Mouse (Mus musculus): ENCODE results near the gene Gm49405. TPM values are rescaled to one million over a fixed set of nuclear protein-coding genes. Genes with fewer than 3 reads are reported as not detected.

The Gm49405 gene
- polyA plus RNA-seq, 1 experiment: 5.3 TPM

DNA sequence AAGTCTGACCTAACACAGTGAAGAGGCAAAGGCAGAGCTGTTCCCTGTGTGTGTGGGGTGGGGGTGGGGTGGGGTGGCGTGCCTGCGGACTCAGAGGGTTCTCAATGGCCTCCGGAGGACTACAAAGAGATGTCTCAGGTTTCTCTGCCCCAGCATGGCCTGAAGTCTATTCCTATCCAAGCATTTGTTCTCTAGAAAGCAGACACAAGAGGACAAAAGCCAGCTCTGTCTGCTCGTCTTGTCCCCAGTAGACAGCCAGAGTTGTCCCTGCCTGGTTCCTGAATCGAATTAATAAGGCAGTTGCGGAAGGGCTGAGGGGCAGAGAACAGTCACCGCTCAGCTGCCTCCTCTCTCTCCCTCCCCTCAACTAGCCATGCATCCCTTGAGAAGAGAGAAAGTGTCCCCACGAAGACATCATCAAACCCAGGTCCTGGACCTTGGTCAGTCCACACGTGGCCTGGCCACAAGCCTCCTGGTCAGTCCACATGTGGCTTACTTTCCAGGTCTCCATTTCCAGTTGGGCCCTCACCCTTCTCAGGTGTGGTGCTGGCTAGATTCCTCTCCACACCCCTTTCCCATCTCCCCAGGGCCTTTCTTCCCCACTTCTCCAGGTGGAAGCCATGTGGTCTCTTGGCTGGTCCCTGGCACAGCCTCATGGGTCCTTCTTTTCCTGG is 16.8 kb upstream of the Gm49405 start:
- no peak for TF ChIP-seq GATA1 (IDR thresholded peaks at IDR 0.05; ENCODE audit: low read length)

DNA sequence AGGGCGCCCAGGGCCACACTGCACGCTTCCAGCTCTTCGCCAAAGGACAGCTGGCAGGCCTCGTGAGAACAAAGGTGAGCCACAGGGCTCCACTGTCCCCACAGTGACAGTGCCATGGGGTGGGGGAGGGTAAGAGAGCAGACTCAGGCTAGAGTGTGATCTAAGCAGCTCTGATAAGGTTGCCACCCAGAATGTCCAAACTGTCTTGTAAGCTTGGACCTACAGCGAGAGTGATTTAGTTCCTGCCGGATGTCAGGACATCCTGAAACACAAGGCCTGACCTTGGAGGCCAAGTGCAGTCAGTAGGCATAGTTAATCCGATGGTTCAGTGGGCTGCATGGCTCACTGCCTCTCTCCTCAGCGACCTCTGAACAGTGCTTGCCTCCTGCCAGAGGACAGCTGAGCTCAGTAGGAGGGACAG is 15.2 kb upstream of the Gm49405 start:
- no peak for TF ChIP-seq GATA1 (IDR thresholded peaks at IDR 0.05; ENCODE audit: low read length)

DNA sequence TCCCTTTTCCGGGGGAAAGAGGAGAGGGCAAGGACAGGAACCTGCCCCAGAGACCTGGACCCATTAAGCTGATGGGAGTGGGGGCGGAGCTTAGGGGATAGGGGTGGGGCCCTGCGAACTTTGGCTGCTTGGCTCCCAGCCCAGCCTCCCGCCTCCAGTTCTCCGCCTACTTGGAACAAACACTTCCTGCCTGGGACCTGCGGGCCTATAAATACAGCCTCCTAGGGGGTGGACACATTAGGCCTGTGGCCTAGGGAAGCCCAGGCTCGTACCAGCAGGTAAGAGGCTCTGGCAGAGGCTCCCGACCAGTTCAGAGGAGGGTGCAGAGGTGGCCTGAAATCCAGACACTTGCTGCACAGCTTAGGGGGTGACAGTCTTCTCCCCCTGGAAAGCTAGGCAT is 14.1 kb upstream of the Gm49405 start, which contains the start of gene Acy3:
Gene Acy3 (plus strand): TSS at position 237 of the 400 bp plus-strand sequence.
- TF ChIP-seq GATA1 (IDR thresholded peaks at IDR 0.05; ENCODE audit: low read length): no peak

DNA sequence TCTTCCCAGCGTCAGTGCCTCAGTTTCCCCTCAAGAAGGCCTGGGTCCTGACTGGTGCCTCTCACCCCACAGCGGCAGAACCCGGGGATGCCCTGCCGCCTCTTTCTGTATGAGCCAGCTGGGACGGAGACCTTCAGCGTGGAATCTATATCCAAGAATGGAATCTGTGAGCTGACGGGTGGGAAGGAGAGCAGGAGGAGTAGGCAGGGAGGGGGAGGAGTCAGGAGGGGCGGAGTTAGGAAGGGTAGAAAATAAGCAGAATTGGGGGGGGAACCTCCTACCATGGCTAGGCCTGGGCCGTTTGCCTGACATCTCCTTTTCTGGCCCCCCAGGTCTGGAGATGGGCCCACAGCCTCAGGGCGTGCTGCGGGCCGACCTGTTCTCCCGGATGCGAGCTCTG is 12.4 kb upstream of the Gm49405 start:
- TF ChIP-seq GATA1 (IDR thresholded peaks at IDR 0.05; ENCODE audit: low read length): no peak

DNA sequence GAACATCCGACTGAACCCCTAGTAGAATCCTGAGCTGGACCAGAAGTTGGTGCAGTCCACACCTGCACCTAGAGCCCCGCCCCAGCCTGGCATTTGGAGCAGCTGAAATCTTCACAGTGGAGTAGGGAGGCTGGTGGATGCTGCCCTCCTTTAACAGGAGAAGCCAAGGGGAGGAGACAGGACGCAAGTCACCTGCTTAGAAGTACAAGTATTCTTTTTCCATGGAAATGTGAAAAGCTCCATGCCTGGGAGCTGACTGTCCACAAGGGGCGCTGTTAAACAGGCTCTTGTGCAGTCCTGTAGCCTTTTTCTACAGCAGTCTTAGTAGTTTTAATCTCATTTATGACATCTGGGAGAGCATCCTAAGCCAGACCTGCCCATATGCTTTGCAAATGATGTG is 11.7 kb upstream of the Gm49405 start:
- no peak for TF ChIP-seq GATA1 (IDR thresholded peaks at IDR 0.05; ENCODE audit: low read length)

DNA sequence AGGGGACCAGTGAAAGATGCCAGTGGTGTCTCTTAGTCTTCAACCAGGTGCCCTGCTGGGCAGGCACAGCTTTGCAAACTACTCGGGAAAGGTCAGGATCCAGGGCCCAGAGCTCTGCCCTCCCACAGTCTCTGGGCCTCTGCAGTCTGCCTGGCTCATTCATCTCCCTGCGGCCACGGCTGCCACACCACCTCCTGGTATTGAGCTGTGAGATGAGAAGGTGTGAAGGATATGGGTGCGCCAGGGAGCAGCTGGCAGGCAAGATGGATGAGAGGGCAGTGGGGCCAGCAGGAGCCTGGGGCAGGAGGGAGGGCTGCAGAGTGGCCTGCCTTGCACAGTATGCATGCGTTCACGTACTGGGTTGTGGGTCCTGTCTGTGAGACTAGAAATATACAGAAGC is 9.6 kb upstream of the Gm49405 start:
- no peak for TF ChIP-seq GATA1 (IDR thresholded peaks at IDR 0.05; ENCODE audit: low read length)

DNA sequence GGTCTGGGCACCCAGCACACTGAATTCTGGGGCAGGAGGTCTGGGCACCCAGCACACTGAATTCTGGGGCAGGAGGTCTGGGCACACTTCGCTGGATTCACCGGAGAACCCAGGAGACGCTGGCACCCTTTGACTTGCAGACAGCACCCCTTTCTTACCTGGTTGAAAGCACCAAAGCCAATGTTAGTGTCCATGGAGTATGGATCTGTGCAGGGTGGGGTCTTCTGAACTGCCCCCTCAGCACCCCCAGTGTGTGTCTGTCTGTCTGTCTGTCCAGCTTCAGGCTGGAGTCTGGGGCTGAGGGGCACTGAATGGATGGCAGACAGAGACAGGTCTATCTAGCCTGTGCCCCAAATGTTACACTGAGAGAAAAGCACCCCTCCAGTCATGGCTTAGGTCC is 8.9 kb upstream of the Gm49405 start:
- TF ChIP-seq GATA1 (IDR thresholded peaks at IDR 0.05; ENCODE audit: low read length): no peak

DNA sequence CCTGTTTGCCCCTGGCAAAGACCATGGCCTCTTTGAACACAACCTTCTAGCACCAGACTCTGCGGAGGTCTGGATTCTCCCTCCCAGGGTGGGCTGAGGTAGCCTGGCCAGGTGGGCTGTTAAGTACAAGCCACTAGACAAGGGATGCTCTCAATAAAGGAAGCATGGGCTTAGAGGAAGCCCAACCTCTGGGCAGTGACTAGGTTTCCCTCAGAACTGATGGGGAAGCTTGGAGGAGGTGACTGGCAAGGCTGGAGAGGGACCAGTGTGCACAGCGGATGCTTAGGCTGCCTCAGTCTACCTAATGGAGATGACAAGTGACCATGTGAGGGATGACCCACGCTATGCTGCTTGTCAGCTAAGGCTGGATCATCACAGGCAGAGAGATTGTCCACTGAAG is 8.5 kb upstream of the Gm49405 start:
- no peak for TF ChIP-seq GATA1 (IDR thresholded peaks at IDR 0.05; ENCODE audit: low read length)

DNA sequence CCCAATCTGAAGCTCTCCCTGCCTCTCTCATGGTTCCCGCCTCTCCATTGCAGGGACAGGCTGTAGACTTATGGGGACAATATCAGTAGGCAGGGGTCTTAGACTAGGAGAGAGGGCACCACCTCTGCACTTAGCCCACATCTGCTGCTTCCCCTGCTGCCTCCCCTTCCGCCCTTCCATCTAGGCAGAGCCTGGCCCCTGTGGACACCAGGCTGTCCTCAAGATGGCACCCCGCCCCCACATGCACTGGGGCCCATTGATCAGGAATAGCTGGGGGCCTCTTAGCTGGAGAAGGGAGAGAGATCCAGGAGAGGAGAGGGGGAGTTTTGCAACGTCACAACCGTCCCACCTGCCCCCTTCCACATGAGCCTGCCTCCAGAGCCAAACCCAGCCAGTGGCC is 8.0 kb upstream of the Gm49405 start, which contains the start of gene Tbx10:
Gene Tbx10 (plus strand): TSS at position 337 of the 400 bp plus-strand sequence.
- TF ChIP-seq GATA1 (IDR thresholded peaks at IDR 0.05; ENCODE audit: low read length): no peak

DNA sequence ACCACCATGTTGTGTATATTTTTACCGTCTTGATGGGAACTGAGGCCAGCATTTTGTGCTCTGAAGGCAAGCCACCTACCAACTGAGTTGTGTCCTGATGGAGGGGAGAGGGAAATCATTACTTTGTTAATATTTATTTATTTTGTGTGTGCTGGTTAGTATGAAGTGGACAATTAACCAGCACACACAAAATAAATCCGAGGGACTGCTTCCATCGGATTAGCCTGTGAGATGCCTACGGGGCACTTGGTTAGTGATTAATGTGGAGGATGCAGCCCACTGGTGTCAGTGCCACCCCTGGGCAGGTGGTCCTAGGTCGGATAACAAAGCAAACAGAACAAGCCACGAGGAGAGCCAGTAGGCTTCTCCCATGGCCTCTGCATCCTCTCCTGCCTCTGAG is 5.5 kb upstream of the Gm49405 start:
- TF ChIP-seq GATA1 (IDR thresholded peaks at IDR 0.05; ENCODE audit: low read length): no peak

DNA sequence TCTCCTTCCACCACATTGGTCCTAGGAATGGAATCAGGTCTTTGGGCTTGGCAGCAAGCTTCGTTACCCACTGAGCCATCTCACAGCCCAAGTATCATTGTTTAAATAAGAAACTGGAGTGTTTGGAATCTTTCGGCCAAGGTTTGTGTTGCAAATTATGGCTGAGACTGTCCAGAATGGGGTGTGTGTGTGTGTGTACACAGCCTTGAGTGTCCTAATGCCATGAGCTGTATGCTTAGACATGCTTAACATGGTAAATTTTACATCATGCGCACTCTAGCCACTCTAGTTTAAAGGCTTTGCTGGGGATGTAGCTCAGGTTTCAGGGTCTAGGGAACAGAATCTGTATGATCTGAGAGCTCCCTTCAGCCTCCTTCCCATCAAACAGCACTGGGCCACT is 4.9 kb upstream of the Gm49405 start:
- no peak for TF ChIP-seq GATA1 (IDR thresholded peaks at IDR 0.05; ENCODE audit: low read length)

DNA sequence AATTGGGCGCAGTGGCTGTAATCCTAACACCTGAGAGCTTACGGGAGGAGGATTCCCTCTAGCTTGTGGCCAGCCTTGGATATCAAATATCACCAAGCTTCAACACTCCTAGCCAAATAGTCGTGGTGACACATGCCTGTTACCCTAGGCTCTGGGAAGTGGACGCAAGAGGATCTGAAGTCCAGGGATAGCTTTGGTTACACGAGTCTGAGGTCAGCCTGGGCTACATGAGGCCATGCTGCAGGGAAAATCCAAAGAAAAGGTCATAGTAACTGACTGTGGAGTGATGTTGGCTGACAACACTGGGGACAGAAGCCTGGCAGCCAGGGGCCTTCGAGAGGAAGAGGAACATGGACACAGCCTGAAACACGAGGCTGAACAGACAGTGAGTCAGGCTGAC is 4.3 kb upstream of the Gm49405 start:
- TF ChIP-seq GATA1 (IDR thresholded peaks at IDR 0.05; ENCODE audit: low read length): no peak

DNA sequence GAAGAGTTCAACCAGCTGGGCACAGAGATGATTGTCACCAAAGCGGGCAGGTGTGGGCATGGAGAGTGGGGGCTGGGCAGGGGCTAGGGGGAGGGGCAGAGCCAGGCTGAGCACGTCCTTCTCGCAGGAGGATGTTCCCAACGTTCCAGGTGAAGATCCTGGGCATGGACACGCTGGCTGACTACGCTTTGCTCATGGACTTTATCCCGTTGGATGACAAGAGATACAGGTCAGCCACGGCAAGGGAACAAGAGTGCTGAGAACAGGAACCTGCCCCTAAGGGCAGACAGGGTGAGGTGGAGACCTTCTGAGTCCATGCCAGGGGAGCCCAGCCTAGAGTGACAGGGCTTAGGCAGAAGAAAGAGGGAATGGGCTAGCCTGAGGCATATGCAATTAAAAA is 3.7 kb upstream of the Gm49405 start:
- no peak for TF ChIP-seq GATA1 (IDR thresholded peaks at IDR 0.05; ENCODE audit: low read length)

DNA sequence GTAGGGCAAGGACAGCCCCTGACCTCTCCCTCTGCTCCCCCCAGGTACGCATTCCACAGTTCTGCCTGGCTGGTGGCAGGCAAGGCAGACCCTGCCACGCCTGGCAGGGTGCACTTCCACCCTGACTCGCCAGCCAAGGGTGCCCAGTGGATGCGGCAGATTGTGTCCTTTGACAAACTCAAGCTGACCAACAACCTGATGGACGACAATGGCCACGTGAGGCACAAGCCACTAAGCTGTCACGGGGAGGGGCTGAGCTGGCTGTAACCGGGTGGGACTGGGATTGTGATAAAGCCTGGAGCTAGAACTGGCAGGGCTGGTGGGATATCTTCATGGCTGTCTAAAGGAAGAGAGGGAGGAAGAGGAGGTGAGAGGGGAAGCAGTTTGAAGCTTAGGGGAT is 3.2 kb upstream of the Gm49405 start:
- no peak for TF ChIP-seq GATA1 (IDR thresholded peaks at IDR 0.05; ENCODE audit: low read length)

DNA sequence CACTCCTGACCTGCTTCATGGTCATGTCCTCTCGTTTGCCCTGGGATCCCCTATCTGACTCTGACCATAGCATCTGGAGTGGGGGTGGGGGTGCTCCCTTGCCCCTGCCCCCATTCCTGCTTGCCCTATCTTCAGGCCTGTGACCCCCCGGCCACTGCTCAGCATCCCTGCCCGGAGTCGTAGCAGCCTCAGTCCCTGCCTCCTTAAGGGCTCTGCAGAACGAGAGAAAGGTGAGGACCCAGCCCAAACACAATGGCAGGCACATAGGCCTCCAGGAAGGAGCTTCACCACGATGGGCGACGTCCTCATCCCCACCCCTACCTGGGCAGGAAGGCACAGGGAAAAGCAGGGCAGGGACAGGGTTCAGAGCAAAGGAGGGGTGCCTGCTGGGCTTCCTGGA is 2.1 kb upstream of the Gm49405 start:
- TF ChIP-seq GATA1 (IDR thresholded peaks at IDR 0.05; ENCODE audit: low read length): no peak

DNA sequence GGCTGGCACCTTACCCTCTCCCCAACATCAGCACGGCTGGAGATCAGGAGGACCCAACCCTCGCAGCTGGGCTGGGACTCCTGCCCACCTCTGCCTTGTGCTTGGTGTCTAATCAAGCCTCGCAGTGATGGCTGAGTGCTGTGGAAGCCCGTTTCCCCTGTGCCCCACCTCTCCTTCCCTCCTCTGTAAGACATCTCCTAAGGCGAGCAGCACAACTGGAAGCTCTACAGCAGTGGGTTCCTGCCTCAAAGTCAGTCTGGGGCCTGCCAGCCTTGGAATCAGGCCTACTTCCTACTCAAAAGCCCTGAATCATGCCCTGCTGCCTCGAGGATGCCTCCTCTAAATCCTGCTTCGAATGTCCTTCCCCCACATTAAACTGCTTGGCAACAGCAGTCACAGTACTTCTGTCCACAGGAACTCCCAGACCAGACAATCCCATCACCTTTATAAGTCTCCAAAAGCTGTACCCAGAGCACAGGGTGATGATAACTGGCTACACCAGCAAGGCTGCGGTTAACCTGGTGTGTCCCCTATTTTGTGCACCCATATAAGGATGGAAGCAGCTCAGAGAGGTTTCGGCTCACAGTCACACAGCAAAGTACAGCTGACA is 1.2 kb upstream of the Gm49405 start:
- TF ChIP-seq GATA1 (IDR thresholded peaks at IDR 0.05; ENCODE audit: low read length): no peak

DNA sequence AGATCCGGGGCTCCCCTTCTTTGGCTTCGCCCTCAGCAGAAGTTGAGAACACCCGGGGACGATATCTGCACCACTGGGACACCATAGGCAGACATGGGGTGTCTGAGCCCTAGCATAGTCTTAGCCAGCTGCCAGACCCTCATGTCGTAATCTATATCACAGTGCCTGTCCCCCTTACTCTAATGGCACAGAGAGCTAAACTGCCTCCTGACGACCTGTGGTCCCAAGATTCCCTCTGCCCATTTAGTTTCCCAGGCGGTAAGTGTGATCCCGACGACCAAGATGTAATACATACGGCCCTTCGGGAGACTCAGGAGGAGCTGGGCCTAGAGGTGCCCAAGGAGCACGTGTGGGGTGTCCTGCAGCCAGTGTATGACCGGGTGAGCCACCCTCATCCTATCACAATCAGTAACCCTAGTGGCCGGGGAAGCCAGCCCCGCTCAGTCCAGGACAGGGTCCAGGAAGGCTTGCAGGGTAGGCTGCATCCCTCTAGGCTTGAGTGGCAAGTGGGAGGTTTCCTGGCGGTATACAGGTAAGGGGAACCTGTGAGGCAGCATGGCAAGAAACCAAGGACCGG is 611 bp downstream of the Gm49405 start:
- TF ChIP-seq GATA1 (IDR thresholded peaks at IDR 0.05; ENCODE audit: low read length): no peak

Measured in G1E-ER4 (cell line).